Mouse (Mus musculus) liver, embryonic 16.5 days (tissue): ENCODE results near the gene Farsa. TPM values are rescaled to one million over a fixed set of nuclear protein-coding genes. Genes with fewer than 3 reads are reported as not detected.
A peak's percentile ranks its signal among the peaks of the same experiment; 100 is the strongest.

Experiments used
- ATAC-seq: fragments of 200-750 bp; cut with Nextera tagmentation; 2 replicates; pipeline ENCODE4 v1.8.0; 2017; ENCODE audit warnings: low read depth, mild to moderate bottlenecking, moderate number of reproducible peaks, moderate library complexity
- H3K27ac ChIP-seq: fragments of 300-500 bp; sonication (generic); 2 replicates; pipeline ENCODE4 v1.5.1; 2014; ENCODE audit warnings: mild to moderate bottlenecking, low read length
- H3K27me3 ChIP-seq: fragments of 300-500 bp; sonication (generic); 2 replicates; pipeline ENCODE4 v1.6.1; 2014; ENCODE audit warnings: low read depth, low read length, mixed read lengths; ENCODE audit not compliant: control insufficient read depth, insufficient read depth
- H3K36me3 ChIP-seq: fragments of 300-500 bp; sonication (generic); 2 replicates; pipeline ENCODE4 v1.6.1; 2014; ENCODE audit warnings: mild to moderate bottlenecking; ENCODE audit not compliant: control insufficient read depth, insufficient read depth
- H3K4me1 ChIP-seq: fragments of 300-500 bp; sonication (generic); 2 replicates; pipeline ENCODE4 v1.6.1; 2014; ENCODE audit warnings: low read depth, low read length, mixed read lengths; ENCODE audit not compliant: control insufficient read depth
- H3K4me2 ChIP-seq: fragments of 300-500 bp; sonication (generic); 2 replicates; pipeline ENCODE4 v1.6.1; 2014; ENCODE audit warnings: low read depth, low read length, mixed read lengths
- H3K4me3 ChIP-seq: fragments of 300-500 bp; sonication (generic); 2 replicates; pipeline ENCODE4 v1.5.1; 2014; ENCODE audit warnings: low read depth, mild to moderate bottlenecking, low read length
- H3K9ac ChIP-seq: fragments of 300-500 bp; sonication (generic); 2 replicates; pipeline ENCODE4 v1.6.1; 2014; ENCODE audit warnings: low read depth, low read length
- H3K9me3 ChIP-seq: fragments of 300-500 bp; sonication (generic); replicated peaks from 2 replicates; pipeline ENCODE4 v1.6.1; 2016; ENCODE audit warnings: low read length; ENCODE audit not compliant: control insufficient read depth
- WGBS: fragments of 180-500 bp; shearing (Covaris S2); extraction: QIAGEN DNeasy Blood & Tissue Kit; methylation state at CpG from one replicate; pipeline ENCODE4 v1.1.7; 2014; ENCODE audit not compliant: insufficient replicate concordance; 5-methylcytosine and 5-hydroxymethylcytosine counted together
- polyA plus RNA-seq: library from polyadenylated mRNA; unstranded; fragments of >200 nt; fragmentation: Nextera tagmentation; extraction: Ambion mirVana; gene quantifications from 2 replicates; pipeline ENCODE4 v1.2.1, GENCODE M21; 2015

Gene Farsa
- polyA plus RNA-seq, 1 experiment from 2014 or later, result 52.7 TPM

DNA sequence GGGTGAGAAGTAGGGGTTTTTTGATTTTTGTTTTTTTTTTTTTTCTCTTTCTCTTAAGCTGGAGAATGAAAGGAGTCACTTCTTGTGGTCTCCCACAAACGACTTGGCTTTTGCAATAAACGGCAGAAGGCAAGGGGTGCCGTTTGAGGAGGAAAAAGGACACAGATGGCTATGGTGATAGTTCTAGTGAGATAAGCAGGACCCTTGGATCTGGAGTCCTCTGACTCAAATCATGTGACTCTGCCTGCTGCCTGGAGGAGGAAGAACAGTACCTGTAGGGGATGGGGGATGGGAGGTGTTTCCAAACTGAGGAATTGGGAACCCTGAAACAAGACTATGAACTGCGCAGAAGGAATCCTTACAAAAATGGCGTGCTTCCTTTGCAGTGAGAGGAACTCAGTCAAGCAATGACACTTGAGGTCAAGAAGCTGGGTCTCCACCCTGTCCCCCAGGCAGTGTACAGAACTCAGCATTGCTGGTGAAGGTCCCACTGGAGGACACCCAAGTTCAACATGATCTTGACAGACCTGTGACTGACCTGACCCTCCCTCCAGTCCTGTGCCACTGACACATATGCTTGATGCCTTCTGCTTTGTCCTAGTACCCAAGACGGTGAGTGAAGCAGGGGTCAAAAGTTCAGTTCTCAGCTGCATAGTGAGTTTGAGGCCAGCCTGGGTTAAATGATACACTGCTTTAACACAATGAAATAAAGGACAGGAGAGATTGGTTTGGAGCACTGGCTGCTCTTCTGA, 8.9 kb upstream of the Farsa start:
- peak overlapping the region; percentile 75 for H3K9ac ChIP-seq
- ATAC-seq, result no peak
- 10% methylated on average over 6 of the region's 6 CpGs for WGBS

DNA sequence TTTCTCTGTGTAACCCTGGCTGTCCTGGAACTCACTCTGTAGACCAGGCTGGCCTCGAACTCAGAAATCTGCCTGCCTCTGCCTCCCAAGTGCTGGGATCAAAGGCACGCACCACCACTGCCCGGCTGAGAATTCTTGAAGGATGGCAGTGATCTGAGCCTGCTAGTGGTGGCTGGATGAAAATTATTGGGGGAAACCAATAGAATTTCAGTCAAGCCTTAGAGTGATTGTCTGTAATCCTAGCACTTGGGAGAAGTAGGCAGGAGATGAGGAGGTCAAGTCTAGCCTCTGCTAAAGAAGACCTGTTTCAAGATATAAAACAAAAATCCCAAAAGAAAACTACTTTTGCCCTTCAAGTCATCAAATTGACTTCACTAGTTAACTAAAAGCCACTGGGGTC, 355 bp upstream of the Farsa start:
- ATAC-seq, result no peak
- peak overlapping the region; percentile 87 for H3K4me2 ChIP-seq
- H3K4me1 ChIP-seq, result peaks cover 23% of the 10 kb centered on the region
- H3K36me3 ChIP-seq, result peaks cover 17% of the 10 kb centered on the region
- H3K27ac ChIP-seq, result peak overlapping the region; percentile 90; the same call in 1 of the 2 replicates
- no peak overlapping the region for H3K9ac ChIP-seq
- WGBS, result 92% methylated on average over 3 of the region's 3 CpGs
- no peaks in the 10 kb centered on the region for H3K9me3 ChIP-seq
- no peaks in the 10 kb centered on the region for H3K27me3 ChIP-seq
- H3K4me3 ChIP-seq, result peak overlapping the region; percentile 97

More for the DNA sequence above, 8.9 kb upstream of the Farsa start:
- Histone ChIP-seq H3K27me3 (no peaks in the 10 kb centered on the region), H3K27ac (peak overlapping the region; percentile 90), H3K9me3 (no peaks in the 10 kb centered on the region), H3K4me3 (peak overlapping the region; percentile 98), H3K4me1 (peaks cover 37% of the 10 kb centered on the region), H3K4me2 (peak overlapping the region; percentile 68), H3K36me3 (peaks cover 25% of the 10 kb centered on the region)

DNA sequence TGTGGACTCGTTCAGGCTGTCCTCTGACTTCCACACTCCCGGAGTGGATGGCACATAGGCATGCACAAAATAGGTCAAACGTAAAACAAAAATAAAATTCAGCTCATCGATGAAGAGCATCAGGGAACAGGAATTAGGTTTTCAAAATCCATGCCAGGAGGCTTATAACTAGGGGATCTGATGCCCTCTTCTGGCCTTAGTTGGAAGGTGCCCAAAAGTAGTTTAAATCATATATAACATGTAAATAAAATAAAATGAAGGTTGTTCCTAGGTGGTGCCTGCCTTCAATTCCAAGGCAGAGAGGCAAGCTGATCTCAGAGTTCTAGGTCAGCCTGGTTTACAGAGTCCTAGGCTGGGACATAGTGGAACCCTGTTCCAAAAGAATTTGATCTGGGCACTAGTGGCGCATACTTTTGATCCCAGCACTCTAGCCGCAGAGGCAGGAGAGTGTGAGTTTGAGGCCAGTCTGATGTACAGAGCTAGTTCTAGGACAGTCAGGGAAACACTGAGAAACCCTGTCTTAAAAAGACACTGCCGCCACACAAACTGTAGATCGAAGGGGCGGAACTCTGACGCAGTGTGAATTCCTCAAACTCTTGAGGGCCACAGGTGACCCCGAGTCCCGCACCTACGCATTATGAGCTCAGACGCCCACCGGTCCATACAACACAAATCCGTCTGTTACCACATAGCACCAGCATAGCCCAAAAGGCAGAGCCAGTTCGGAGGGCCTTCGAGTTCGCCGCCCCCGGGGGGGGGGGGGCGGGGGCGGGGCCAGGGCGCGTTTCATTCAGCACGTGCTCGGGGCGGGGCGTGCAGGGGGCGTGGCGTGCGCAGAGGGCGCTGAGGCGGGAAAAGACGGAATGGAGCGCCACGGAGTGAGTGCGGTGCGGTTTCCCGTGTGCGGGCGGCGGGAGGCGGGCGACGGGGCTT, 14.9 kb downstream of the Farsa start, which contains the start of gene Syce2:
Syce2 (plus strand) TSS at position 736 of the 933 bp plus-strand sequence.
- peak within 1 kb of the TSS; percentile 71 for H3K4me3 ChIP-seq
- H3K4me2 ChIP-seq, result peak within 1 kb of the TSS; percentile 100
- 7% methylated on average over 42 of the region's 46 CpGs for WGBS
- H3K4me1 ChIP-seq, result peaks cover 34% of the 10 kb centered on the region
- H3K36me3 ChIP-seq, result peaks cover 22% of the 10 kb centered on the region
- H3K27me3 ChIP-seq, result no peaks in the 10 kb centered on the region
- H3K9ac ChIP-seq, result peak within 1 kb of the TSS; percentile 78
- no peaks in the 10 kb centered on the region for H3K9me3 ChIP-seq
- ATAC-seq, result peak; percentile 77
- H3K27ac ChIP-seq, result peak within 1 kb of the TSS; percentile 92

DNA sequence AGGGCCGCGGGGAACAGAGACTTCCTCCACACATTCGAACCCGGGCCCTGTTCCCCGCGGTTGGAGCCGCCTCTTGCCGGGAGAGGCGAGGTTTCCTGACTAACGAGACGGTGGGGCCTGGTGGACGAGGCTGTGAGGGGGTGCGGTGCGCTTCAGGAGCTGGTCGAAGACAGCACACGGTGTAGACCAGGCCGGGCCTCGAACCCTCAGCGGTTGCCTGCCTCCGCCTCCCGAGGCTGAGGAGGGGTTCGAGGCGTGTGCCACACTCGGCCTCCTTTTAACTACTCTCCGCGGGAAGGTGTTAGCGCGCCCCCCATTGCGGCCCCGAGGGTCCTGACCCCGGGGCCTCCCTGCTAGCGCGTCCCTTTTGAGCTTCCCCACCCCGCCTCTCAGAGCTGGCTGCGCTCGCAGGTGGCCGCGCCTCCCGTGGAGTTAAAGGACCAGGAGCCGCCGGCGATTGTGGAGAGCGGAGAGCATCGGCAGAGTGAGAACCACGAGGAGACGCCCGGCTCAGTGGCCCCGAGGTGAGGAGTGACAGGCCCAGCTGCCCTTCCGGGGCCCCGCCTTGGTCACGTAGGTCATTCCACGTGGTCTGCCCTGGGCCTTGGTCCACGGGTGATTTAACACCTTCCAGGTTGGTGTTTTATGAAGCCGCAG, 15.6 kb downstream of the Farsa start:
- 2% methylated on average over 54 of the region's 54 CpGs for WGBS
- ATAC-seq, result peak; percentile 58
- H3K27ac ChIP-seq, result peak overlapping the region; percentile 92

DNA sequence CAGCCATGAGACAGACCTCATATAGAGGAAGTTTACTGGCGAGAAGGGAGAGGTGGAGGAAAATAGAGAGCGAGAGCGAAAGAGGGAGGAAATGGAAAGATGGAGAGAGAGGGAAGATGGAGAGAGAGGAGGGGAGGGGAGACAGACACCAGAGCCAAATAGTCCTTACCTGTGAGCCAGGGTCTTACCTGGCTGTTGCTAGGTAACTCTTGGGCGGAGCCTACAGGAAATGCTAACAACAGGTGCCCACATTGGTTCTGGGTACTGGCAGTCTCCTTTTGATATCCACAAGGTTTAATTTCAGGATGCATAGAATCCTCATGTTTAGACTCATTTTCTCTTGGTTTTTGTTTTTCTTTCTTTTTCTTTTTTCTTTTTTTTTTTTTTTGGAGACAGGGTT, 16.2 kb downstream of the Farsa start:
- H3K9ac ChIP-seq, result peak overlapping the region; percentile 78
- no peak for ATAC-seq
- 66% methylated on average over 4 of the region's 4 CpGs for WGBS

More for the DNA sequence above, 15.6 kb downstream of the Farsa start:
- Histone ChIP-seq H3K4me3 (peak overlapping the region; percentile 71), H3K9ac (peak overlapping the region; percentile 78), H3K9me3 (no peaks in the 10 kb centered on the region), H3K36me3 (peaks cover 15% of the 10 kb centered on the region), H3K4me2 (peak overlapping the region; percentile 100), H3K4me1 (peaks cover 34% of the 10 kb centered on the region), H3K27me3 (no peaks in the 10 kb centered on the region)

DNA sequence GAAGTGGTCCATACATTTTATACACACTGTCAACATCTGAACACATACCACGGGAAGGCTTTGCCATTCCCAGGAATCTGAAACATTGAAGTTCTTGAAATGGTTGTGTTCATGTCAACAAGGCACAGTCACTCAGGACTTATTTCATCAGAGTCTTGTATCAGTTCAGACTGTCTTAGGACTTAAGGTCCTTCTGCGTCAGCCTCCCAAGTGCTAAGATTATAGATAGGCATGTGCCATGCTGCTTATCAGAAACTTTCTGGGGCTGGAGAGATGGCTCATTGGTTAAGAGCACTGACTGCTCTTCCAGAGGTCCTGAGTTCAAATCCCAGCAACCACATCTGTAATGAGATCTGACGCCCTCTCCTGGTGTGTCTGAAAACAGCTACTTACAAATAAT, 17.6 kb downstream of the Farsa start:
- 57% methylated on average over 3 of the region's 3 CpGs for WGBS
- Histone ChIP-seq H3K4me2 (no peak overlapping the region), H3K27me3 (no peaks in the 10 kb centered on the region)

More for the DNA sequence above, 16.2 kb downstream of the Farsa start:
- no peaks in the 10 kb centered on the region for H3K9me3 ChIP-seq
- peaks cover 34% of the 10 kb centered on the region for H3K4me1 ChIP-seq
- H3K4me3 ChIP-seq, result peak overlapping the region; percentile 71
- H3K36me3 ChIP-seq, result peaks cover 9% of the 10 kb centered on the region
- H3K4me2 ChIP-seq, result peak overlapping the region; percentile 100
- H3K27ac ChIP-seq, result no peak overlapping the region; the same call in 1 of the 2 replicates
- H3K27me3 ChIP-seq, result no peaks in the 10 kb centered on the region

DNA sequence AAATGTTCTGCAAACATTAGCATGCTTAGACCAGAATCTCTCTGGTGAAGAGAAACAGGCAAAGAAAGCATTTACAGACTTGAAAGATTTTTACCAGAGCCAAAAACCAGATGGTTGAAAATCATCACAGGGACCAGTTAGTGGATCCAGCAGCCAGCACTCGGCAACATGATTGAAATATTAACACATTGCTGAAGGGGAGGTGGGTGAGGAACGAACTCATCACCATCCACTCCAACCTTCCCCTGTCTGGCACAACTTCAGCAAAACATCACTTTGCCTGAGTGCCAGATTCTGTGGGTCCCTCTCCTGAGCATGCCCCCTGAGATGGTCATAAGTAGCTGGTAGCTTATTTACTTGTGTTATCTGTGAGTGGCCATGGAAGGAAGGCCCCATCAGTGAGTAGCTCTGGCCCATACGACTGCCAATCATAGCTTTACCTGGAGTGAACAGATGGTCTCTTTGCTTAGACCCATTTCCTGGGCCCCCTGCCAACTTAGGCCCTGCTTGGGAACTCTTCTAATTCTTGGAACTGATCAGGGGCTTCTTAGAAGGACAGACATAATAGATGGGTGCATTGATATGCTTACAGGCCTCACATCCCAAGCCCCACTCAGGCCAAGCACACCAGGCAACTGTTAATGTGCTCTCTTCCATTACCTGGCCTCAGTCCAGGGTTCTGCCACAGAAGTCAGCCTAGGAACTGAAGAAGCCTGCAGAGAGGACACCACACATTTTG, 20.7 kb downstream of the Farsa start:
- H3K9me3 ChIP-seq, result no peaks in the 10 kb centered on the region
- no peaks in the 10 kb centered on the region for H3K27me3 ChIP-seq
- H3K4me3 ChIP-seq, result no peak overlapping the region
- H3K9ac ChIP-seq, result no peak overlapping the region
- no peak for ATAC-seq
- no peak overlapping the region for H3K27ac ChIP-seq
- no peak overlapping the region for H3K4me2 ChIP-seq
- H3K4me1 ChIP-seq, result peaks cover 29% of the 10 kb centered on the region
- no peaks in the 10 kb centered on the region for H3K36me3 ChIP-seq
- 61% methylated on average over 3 of the region's 3 CpGs for WGBS

More for the DNA sequence above, 17.6 kb downstream of the Farsa start:
- Histone ChIP-seq H3K9ac (no peak overlapping the region), H3K27ac (peak overlapping the region; percentile 66), H3K4me3 (no peak overlapping the region), H3K9me3 (no peaks in the 10 kb centered on the region), H3K4me1 (peaks cover 40% of the 10 kb centered on the region), H3K36me3 (no peaks in the 10 kb centered on the region)
- peak; percentile 35 for ATAC-seq

DNA sequence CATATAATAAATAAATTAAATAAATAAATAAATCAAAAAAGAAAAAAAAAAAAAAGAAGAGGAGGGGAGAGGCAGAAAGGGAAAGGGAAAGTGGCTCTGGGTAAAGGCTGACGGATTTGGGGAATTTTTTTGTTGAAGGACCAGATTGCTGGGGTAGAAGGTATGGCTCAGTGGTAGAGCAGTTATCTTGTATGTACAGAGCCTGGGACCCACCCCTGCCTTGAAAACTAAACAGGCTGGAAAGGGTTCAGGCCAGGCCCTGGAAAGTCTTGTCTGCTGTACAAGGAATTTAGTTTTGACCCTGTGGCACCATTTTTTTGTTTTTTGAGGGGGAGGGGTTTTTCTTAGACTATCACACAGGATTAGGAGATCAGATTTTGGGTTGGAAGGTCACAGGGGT, 22.1 kb downstream of the Farsa start:
- H3K27me3 ChIP-seq, result no peaks in the 10 kb centered on the region
- H3K4me3 ChIP-seq, result no peak overlapping the region
- H3K4me2 ChIP-seq, result no peak overlapping the region
- H3K9me3 ChIP-seq, result no peaks in the 10 kb centered on the region
- peak; percentile 74 for ATAC-seq
- H3K27ac ChIP-seq, result no peak overlapping the region
- H3K9ac ChIP-seq, result no peak overlapping the region
- H3K36me3 ChIP-seq, result 0 out of 2 replicates have a peak, but pooled peaks cover 3% of the 10 kb centered on the region
- peaks cover 15% of the 10 kb centered on the region for H3K4me1 ChIP-seq
- 58% methylated on average over 1 of the region's 1 CpGs for WGBS
